Mouse (Mus musculus): ENCODE data around the gene Mcee.

DNA sequence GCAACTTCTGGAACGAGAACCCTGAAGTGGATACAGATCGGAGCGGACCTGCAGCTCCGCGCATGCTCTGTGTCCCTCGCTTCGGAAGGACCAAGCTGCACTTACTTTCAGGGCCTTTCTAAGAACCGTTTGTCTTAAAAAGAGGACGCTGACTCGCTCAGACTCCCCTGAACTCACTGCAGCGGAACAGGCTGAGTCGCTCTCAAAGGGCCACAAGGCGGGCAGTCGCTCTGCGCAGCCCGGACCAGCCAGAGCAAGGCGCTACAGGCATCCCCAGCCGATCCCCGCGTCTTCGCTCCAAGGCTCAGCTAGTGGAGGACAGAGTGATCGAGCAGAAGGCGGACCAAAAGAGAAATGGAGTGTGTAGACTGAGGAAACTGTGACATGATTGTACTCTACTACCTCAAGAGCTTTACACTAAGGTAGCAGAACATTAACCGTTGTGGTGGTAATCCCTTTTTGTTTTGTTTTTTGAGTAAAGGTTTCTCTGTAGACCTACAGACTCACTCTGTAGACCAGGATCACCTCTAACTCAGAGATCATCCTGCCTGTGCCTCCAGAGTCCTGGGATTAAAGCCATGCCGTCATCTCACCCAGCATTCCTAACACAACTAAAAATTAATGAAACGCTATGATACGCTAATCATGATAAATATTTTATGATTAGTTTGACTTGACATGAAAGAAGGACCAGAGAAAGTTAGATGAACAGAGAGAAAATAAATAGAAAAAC, 18.4 kb upstream of the Mcee start, which contains the start of gene Fan1:
- TF ChIP-seq CTCF (IDR thresholded peaks at IDR 0.05; ENCODE audit: low read depth), result peak; percentile 53
- TF ChIP-seq EP300 (IDR thresholded peaks at IDR 0.05; ENCODE audit: low read depth), result no peak
